Mouse (Mus musculus): ENCODE results near the gene Gm37240.

GRCm38 (mm10) chr3:85713936-85714709 lies 173.2 kb downstream of the Gm37240 start:
- TF ChIP-seq CTCF (IDR thresholded peaks at IDR 0.05; ENCODE audit: insufficient read depth, low read depth, low read length) (no peak), POLR2A (IDR thresholded peaks at IDR 0.05; ENCODE audit: insufficient read depth, low read depth, low read length) (no peak)

Measured in olfactory bulb, adult 2 months (tissue).